Mouse (Mus musculus) MEL-GATA-1-ER (cell line): ENCODE results near the gene Mybl2.

Experiments
- DNase-seq: peaks from one replicate; pipeline ENCODE4 v3.0.0-alpha.2; 2012; ENCODE audit warnings: low read depth; ENCODE audit errors: extremely low read depth

The Mybl2 gene

GRCm38 (mm10) chr2:163108385-163108784, 53.9 kb downstream of the Mybl2 start:
- no peak for DNase-seq

GRCm38 (mm10) chr2:163110706-163111105, 56.2 kb downstream of the Mybl2 start:
- DNase-seq = no peak

GRCm38 (mm10) chr2:163111413-163112201, 57.1 kb downstream of the Mybl2 start:
- DNase-seq = no peak

- DNase-seq = no peak
These were observed 66.3 kb downstream of the Mybl2 start for GRCm38 (mm10) chr2:163120626-163121352.

GRCm38 (mm10) chr2:163121353-163121660, 66.8 kb downstream of the Mybl2 start:
- no peak for DNase-seq

GRCm38 (mm10) chr2:163122319-163122718, 67.8 kb downstream of the Mybl2 start:
- DNase-seq = no peak

GRCm38 (mm10) chr2:163123496-163123895, 69.0 kb downstream of the Mybl2 start:
- DNase-seq = no peak

GRCm38 (mm10) chr2:163130837-163131236, 76.3 kb downstream of the Mybl2 start:
- DNase-seq = no peak

- DNase-seq = no peak
These were observed 77.8 kb downstream of the Mybl2 start for GRCm38 (mm10) chr2:163132314-163132713.
